Mouse (Mus musculus): ENCODE data around the gene Hook1. TPM values are rescaled to one million over a fixed set of nuclear protein-coding genes. Genes with fewer than 3 reads are reported as not detected.

Gene Hook1
- 6.2 and 7.6 TPM in 2 replicates for polyA plus RNA-seq (2015; fragmentation: Nextera tagmentation; extraction: Ambion mirVana)

DNA sequence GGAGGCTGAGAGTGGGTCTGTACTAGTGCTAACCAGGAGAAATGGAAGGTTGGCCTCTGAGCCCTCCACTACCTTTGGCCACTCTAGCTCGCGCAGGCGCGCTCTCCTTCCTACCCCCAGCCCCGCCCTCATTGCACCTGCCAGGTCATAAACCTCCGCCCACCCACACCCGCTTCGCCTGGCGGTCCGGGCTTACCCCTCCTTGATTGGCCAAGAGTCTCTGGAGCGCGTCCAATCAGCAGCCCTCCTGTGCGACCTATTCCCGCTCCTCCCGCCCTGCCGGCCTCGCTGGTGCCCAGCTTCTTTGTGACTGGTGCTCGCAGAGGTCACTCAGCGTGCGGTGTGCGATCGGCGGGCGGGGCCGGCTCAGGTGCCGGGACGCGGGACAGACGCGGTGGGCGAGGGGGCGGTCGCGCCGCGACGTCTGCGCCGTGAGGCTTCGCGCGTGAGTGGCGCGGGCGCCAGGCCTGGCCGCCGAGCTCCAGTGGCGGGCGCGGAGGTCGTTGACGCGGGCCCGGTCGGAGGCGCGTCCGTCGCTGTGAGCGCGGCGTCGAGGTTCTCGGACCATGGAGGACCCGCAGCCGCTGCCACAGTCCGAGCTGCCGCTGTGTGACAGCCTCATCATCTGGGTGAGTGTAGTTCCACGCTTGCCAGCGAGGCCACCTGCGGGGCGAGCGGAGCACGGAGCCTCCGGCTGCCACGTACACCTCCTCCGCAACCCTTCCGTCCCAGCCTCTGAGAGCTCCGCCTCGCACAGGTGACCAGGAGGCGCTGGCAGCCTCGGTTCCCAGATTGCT lies at the start of gene Hook1:
Hook1 (plus strand) TSS at position 313 of the 797 bp plus-strand sequence.

Other genes with a start within 250 kb of the Hook1 start
- gene Cyp2j13, start 110.3 kb downstream of the Hook1 start, polyA plus RNA-seq (2015; fragmentation: Nextera tagmentation; extraction: Ambion mirVana): not detected in 2 replicates
- gene Cyp2j12, start 173.9 kb downstream of the Hook1 start, polyA plus RNA-seq (2015; fragmentation: Nextera tagmentation; extraction: Ambion mirVana): 0.16 and 0.23 TPM in 2 replicates

All from adrenal gland, postnatal 0 days (tissue).